Mouse (Mus musculus) spleen, adult 18-20 months (tissue): ENCODE results near the gene Mipep.

ENCODE experiments used
- DNase-seq, 2 experiments: peaks; one replicate each; pipeline ENCODE4 v3.0.0; 2022; ENCODE audit warnings: mixed read lengths in 2 of 2

Mipep gene

GRCm38 (mm10) chr14:60885361-60885950 is 101.1 kb downstream of the Mipep start:
- no peak for DNase-seq

- DNase-seq, result no peak
Measured at GRCm38 (mm10) chr14:60893882-60894281, 109.5 kb downstream of the Mipep start.

- DNase-seq, result no peak
Measured at GRCm38 (mm10) chr14:60895172-60896000, 111.0 kb downstream of the Mipep start.

- no peak for DNase-seq
Measured at GRCm38 (mm10) chr14:60898086-60898667, 113.8 kb downstream of the Mipep start.

- DNase-seq, result no peak
Measured at GRCm38 (mm10) chr14:60904501-60904900, 120.1 kb downstream of the Mipep start.

GRCm38 (mm10) chr14:60906421-60907374 is 122.3 kb downstream of the Mipep start:
- DNase-seq, result no peak

GRCm38 (mm10) chr14:60909351-60909750 is 125.0 kb downstream of the Mipep start:
- DNase-seq, result no peak

- no peak for DNase-seq
Measured at GRCm38 (mm10) chr14:60910506-60911444, 126.4 kb downstream of the Mipep start.

GRCm38 (mm10) chr14:60912981-60913468 is 128.7 kb downstream of the Mipep start:
- DNase-seq, result no peak

GRCm38 (mm10) chr14:60916661-60917060 is 132.3 kb downstream of the Mipep start:
- no peak for DNase-seq

GRCm38 (mm10) chr14:60926011-60926410 is 141.6 kb downstream of the Mipep start:
- no peak for DNase-seq

- no peak for DNase-seq
Measured at GRCm38 (mm10) chr14:60935705-60936104, 151.3 kb downstream of the Mipep start.

- DNase-seq, result no peak
Measured at GRCm38 (mm10) chr14:60937481-60938039, 153.2 kb downstream of the Mipep start.
